Mouse (Mus musculus) ovary, postnatal 14 days (tissue): ENCODE results near the gene Atxn1.

Experiments
- DNase-seq: peaks from one replicate; pipeline ENCODE4 v3.0.0; 2022; ENCODE audit warnings: low spot score

The Atxn1 gene

DNA sequence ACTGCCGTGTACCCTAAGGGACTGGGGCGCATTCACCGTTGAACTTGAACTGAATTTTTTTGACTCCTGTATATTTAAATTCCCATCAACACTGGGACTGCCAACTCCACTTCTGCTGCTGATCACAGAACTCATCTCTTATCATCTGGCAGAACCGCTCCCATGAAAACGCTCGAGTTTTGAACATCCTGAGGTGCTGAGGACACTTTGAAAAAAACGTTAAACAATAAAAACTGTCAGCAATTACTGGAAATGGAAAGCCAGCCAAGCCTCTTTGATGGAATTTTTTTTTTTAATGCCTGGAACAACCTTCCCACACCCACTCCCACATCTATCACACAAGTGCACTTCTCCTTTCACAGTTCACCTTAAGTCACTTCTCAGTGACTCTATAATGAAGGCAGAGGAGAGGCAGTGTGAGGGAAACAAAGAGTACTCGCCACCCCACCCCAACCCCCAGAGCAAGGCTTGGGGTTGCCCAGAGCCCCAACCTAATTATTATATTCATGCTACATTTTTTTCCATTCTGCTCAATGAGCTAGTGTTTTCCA is 137.7 kb downstream of the Atxn1 start:
- DNase-seq = no peak

DNA sequence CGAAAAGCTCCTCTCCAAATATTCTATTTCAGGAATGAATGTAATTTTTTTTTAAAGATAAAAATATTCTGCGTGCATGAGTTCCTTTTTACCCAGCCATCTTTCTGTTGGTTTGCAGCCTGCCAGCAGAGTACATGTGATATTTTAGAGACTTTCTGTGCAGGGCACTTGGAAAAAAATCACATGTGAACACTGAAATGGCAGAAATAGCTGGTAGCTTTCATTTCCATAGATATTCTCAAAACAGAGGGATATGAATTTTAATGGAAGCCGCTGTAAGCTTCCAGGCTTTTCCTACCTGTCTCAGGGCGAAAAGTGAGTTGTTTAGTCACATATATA is 142.3 kb downstream of the Atxn1 start:
- DNase-seq = no peak

- DNase-seq = no peak
Measured at GRCm38 (mm10) chr13:45821764-45822490, 142.9 kb downstream of the Atxn1 start.

- DNase-seq = no peak
Measured at GRCm38 (mm10) chr13:45820473-45821230, 144.2 kb downstream of the Atxn1 start.

DNA sequence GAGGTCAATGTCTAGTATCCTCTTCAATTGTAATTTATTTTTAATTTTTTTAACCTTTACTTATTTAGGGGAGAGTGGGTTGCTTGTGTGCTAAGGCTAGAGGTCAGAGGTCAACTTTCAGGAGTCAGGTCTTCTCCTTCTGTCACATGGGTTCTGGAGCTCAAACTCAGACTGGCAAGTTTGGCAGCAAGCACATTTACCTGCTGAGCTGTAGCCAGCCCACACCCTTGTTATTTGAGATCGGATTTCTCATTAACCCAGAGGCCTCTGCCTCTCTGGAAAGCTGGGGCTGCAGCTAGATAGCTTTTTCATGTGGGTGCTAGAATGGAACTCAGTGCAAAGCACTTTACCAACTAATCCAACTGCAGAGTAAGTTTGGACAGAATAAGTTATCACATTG is 148.1 kb downstream of the Atxn1 start:
- no peak for DNase-seq

DNA sequence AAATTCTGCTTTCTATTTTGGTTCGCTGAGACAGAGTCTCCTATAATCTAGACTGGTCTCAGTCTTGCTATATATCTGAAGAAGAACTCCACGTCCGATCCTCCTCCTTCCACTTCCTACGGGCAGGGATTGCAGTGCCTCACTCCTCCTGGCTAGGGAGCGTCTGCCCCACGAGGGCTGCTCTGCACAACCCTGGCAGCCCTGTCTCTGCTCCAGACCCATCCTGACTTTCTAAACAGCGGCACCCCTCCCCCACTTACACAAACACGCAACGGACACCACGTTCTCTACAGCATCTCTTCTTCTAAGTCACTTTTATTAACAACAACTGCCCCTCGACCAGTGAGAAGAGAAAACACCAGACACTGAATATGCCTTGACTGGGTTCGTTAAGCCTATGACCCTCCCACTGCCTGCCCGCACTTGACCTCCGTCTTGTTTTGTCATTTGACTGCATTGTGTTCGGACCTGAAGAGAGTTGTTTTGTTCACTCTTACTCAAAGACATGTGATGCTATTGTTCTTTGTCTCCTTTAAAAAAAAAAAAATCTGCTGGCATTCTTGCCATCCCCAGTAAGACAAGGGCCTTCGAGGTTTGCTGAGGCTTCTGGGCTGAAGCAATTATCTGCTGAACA is 154.9 kb downstream of the Atxn1 start:
- no peak for DNase-seq

GRCm38 (mm10) chr13:45807593-45808043 is 157.2 kb downstream of the Atxn1 start:
- DNase-seq = peak; percentile 36

- DNase-seq = no peak
Measured at GRCm38 (mm10) chr13:45806600-45807525, 157.9 kb downstream of the Atxn1 start.

DNA sequence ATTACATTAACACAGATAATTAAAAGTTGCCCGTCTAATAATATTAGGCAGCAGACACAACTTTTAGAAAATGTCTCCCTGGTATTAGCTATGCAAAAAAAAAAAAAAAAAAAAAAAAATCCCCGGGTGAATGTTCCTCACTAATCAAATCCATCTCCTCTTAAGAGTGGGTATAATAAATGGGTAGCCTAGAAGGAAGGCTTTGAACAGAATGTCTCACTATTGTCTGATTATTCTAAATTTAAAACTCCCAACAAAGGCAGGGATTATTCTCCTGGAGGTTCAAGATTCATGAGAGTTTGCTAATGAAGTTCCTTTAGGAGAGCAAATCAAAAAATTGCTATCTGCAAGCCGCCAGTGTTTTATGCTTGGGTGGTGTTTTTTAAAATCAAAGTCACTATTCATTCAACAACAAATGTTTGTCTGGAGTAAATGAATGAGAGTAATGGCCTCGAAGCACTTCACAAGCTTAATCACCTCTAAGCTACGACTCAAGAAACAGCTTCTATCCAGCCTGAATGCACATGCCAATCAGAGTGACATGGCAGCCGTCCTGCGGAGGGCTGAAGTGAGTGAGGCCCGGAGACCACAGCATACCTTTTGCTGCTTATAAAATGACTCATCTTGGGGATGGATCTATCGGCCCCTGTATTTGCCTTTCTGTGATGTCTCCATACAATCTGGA is 158.8 kb downstream of the Atxn1 start:
- DNase-seq = no peak

- no peak for DNase-seq
Measured at GRCm38 (mm10) chr13:45802620-45803410, 162.0 kb downstream of the Atxn1 start.

GRCm38 (mm10) chr13:45798248-45798647 is 166.6 kb downstream of the Atxn1 start:
- DNase-seq = no peak

- no peak for DNase-seq
Measured at GRCm38 (mm10) chr13:45797696-45798095, 167.1 kb downstream of the Atxn1 start.

DNA sequence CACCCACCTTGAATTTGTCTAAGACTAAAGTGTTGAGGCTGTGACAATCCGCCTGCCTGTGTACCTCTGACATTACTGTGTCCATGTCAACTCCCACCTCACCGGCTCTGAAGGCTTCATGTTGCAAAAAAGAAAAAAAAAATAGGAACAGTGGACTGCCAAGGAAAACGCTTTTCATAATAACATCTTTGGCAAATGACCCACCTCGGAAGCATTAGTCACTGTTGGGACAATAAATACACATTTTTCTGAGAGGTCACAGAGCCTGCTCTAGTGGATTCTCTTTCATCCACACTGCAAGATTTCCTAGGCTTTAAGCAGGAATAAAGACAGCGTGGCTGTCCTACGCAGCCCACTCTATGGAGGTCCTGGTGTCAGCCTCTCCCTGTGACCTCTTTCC is 168.5 kb downstream of the Atxn1 start:
- no peak for DNase-seq

DNA sequence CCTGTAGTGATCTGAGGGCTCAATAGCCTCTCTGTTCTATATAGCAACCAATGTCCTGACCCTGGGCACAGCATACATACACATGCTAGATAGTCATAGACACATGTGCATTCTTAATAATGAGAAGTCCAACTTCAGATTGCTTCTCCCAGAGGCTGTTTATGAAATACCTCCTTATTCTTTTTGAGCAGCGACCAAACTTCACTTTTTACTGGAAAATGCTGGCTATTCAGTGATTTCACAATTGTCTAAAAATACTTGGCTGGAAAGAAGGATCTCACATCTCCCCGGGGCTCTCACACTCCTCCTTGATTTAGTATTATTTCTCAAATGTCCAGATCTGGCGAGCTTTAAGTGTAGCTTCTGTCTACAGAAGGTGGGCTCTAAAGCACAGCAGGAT is 171.0 kb downstream of the Atxn1 start:
- no peak for DNase-seq

GRCm38 (mm10) chr13:45786409-45786808 is 178.4 kb downstream of the Atxn1 start:
- no peak for DNase-seq

- peak; percentile 33 for DNase-seq
Measured at GRCm38 (mm10) chr13:45783681-45784080, 181.1 kb downstream of the Atxn1 start.

- DNase-seq = no peak
Measured at GRCm38 (mm10) chr13:45778750-45779149, 186.1 kb downstream of the Atxn1 start.

DNA sequence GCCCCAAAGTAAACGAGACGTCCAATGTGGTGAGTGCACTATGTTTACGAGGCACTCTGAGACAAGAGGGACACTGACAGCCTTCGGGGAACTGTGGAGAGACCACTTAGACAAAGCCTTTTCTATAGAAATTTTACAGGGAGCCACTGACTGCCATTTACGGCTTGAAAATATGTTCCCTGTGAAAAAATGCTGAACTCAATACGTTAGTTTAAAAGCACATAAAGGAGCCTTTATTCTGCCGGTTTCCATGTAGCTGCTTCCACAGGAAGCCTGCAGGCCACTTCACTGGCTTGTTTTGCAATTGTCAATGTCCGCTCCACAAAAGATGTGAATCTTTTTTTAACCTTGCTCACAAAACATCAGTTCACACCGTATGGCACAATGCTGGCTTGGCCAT is 186.6 kb downstream of the Atxn1 start:
- no peak for DNase-seq

DNA sequence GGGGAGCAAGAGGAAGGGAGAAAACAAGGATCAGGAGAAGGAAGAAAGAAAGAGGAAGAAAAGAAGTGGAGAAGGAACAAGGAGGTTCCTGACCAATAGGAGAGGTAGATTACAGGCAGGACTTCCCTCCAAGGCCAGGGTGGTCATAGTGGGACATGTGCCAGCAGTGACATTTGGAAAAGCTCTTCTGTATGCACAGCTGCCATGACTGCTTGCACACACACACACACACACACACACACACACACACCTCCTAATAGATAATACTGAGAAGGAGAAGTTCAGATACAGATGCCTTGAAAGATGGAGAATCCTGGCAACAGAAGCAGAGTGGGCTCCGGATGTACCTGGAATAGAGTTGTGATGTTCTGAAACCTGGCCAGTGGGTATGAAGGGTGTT is 189.3 kb downstream of the Atxn1 start:
- no peak for DNase-seq
